8 mouse cellular contexts compared by ENCODE assay signal in genomic region chr5:74283545-74283944, GRCm38 (mm10).
DNase-seq lines count a peak whose midpoint lies in the region; TF ChIP-seq lines count a peak whose summit lies in the region.

No protein-coding gene starts in this region.

- 48% methylated on average over 8 of the region's 8 CpGs for WGBS in olfactory bulb, adult 2 months

- TF ChIP-seq CTCF in olfactory bulb, adult 2 months (IDR thresholded peaks at IDR 0.05; ENCODE audit: insufficient read depth, low read depth, low read length): peak; percentile 70

- peak; percentile 71 to 74 for DNase-seq in cerebellum, postnatal 10 days
- DNase-seq in cerebellum, postnatal 4 days (ENCODE audit: low spot score in 2 of 2): no peak
- peak; percentile 31 for DNase-seq in left cerebral cortex, adult 11 months (ENCODE audit: low spot score)
- no peak for DNase-seq in left cerebral cortex, postnatal 10 days (ENCODE audit: extremely low spot score in 1 of 2, low spot score in 2 of 2)
- peak; percentile 13 for DNase-seq in MN1 (ENCODE audit: low spot score)
- DNase-seq in kidney, postnatal 10 days: peak; percentile 69
- DNase-seq in urinary bladder, postnatal 4 days (ENCODE audit: low spot score in 2 of 2): no peak

- intact Hi-C loops in left cerebral cortex, postnatal 10 days (cut with DNase I): loop anchor here (10.0 kb wide), 2 partner anchors 519 to 599 kb away; no protein-coding TSS in a partner anchor

- no peak overlapping the region for H3K27ac ChIP-seq in olfactory bulb, adult 2 months (ENCODE audit: insufficient read depth, low read depth, low read length)

- no peak for TF ChIP-seq POLR2A in olfactory bulb, adult 2 months (IDR thresholded peaks at IDR 0.05; ENCODE audit: insufficient read depth, low read depth, low read length)

- H3K4me1 ChIP-seq in olfactory bulb, adult 2 months (ENCODE audit: control insufficient read depth, insufficient read depth, low read length): peaks cover 4% of the 10 kb centered on the region; the same call in 1 of the 2 replicates

- H3K4me3 ChIP-seq in olfactory bulb, adult 2 months (ENCODE audit: insufficient read depth, low read depth, low read length): no peak overlapping the region

Comparison
In these comparisons a context has a peak if more than half of its experiments do, and no peak if none do; other contexts are left out.
1. DNase-seq: peak in cerebellum, postnatal 10 days (2 of 2), left cerebral cortex, adult 11 months (single experiment), MN1 (single experiment) and kidney, postnatal 10 days (single experiment); none in cerebellum, postnatal 4 days (0 of 2), left cerebral cortex, postnatal 10 days (0 of 2) and urinary bladder, postnatal 4 days (0 of 2).